Mouse (Mus musculus): ENCODE results near the gene Erich4.

The Erich4 gene

DNA sequence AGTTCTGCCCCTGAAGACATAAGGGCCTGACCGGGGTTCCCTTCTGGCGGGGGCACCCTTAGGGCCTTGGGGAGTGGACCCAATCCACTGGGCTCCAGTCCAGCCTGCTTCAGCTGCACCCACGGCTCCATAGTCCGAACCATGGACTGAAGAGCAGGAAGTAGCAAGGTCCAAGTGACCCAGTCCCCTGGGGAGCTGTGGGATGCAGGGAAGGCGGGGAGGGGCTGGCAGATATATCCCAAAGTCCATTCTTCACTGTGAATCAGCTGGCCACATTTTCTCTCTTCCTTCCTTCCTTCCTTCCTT is at the start of gene Erich4:
Gene Erich4, minus strand, starts transcription at position 187 of the 306 bp plus-strand sequence.
- DNase-seq: peak; percentile 81

DNA sequence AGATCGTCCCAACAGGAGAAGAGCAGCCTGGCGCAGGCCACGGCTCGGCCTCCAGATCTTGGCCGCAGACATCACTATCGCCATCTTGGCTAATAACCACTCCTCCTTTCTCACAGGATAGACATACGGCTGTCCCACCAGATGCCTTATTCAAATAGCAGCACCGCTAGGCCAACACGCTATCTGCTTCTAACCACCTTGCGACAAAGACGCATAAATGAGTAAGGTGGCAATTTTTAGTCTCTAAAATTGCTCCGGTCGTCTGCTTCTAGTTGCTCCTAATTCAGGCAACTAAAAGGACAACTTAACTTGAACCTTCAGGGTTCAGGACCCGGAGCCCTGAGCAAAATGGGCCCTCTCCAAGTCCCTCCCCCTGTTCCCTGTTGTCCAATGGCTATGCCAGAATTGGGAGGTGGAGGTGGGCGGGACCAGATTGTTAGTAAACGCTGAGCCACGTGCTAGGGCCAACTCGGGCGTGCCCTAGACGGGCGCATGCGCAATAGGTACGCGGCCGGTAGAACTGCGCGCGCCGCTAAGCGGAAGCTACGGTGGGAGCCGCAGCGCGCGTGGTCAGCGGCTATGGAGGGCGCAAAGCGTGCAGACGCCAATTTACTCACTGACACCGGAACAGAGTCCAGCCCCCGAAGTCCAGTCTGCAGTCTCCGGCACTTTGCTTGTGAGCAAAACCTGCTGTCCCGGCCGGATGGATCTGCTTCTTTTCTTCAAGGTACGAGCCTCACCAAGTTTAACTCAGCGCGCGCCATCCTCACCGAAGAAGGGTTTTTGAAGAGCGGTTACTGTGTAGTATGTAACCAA is 43.2 kb upstream of the Erich4 start, which contains the start of the genes Bckdha and Exosc5:
Gene Bckdha, minus strand, starts transcription at position 325 of the 816 bp plus-strand sequence.
Gene Exosc5, plus strand, starts transcription at position 508 of the 816 bp plus-strand sequence.
- DNase-seq: peak; percentile 99

DNA sequence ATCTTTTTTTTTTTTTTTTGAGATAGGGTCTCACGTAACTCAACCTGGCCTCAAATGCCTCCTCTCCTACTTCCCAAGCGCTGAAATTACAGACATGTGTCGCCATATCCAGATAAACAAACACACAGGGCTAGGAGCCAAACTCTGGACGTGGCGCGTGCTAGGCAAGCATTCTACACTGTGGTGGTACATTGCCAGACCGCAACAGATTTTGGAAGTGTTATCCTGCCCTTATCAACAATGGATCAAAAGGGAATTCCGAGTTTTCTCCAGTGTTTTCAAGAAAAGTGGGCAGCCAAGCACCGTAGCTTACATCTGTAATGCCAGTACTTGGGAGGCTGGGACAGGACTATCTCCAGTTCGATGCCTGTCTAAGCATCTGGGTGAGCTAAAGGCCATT is 42.1 kb upstream of the Erich4 start:
- DNase-seq: no peak

DNA sequence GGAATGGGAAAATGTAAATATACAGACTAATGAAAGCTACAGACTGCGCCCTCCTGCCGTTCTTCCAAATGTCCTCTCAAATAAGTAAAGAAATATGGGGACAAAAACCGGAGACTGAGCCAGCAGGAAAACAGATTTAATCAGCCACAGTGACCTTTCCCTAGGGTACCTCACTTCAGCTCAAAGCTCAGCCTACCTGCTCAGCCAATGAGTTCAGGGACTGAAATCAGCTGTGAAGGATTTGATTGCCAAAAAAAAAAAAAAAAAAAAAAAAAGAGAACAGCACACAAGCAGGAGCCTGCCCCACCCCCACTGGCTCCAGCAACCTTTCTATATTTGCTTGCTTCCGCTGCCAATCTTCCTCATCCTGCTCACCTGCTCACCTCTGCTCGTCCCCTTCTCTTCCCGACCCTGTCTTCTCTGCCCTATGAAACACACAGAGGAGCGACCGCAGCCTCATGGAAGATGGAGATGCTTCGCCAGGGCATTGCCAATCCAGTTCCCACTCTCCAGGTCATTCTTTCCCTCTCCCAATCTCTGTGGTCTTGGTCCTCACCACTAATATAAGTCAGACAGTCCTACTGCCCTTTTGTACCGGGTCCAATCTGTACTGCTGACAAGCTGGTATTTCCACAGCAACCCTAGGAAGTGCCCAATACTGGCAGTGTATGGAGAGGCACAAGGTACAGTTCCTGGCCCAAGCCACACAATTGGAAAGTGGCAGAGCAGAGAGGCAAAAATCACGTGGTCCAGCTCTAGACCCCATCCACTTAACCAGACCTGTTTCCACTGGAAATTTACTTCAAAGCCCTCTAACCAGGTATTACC is 40.1 kb upstream of the Erich4 start:
- DNase-seq: peak; percentile 48

DNA sequence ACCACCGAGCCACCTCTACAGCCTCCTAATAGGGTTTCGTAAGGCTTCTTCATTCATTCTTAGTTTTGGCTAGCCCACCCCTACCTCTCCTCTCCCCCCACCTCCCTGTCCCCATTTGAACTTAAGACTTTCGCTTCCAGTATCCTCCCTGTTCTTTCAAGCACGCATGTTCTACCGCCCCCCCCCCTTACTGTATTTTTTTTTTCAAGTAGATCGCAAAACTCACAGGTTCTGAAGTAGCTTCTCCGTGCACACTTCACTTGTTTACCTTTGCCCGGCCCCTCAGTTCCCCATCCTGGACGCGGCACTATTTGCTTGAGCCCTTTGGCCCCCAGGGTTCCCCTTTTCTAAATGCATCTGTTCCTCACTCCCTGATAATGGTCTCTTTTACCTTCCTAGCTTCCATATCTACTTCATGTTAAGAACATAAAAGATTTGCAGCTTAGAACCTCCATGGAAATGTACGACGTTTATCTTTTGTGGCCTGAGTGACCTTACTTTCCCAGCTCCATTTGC is 36.6 kb upstream of the Erich4 start:
- no peak for DNase-seq

DNA sequence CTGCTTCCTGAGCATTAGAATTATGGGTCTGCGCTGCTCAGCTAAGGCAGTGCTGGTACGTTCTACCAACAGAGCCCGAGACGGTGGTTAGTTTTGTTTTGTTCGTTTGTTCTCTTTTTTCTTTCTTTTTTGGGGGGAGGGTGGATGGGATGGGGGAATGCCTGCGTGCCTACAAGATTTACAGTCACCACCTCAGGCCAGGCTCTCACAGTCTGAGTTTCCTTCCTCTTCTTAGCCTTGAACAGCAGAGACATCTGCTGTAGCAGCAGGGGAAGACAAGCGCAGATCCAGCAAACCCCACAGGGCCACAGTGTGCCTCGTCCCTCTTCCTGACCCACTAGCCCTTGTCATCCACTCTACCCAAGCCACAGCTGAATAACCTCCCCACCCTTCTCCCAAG is 35.6 kb upstream of the Erich4 start:
- no peak for DNase-seq

DNA sequence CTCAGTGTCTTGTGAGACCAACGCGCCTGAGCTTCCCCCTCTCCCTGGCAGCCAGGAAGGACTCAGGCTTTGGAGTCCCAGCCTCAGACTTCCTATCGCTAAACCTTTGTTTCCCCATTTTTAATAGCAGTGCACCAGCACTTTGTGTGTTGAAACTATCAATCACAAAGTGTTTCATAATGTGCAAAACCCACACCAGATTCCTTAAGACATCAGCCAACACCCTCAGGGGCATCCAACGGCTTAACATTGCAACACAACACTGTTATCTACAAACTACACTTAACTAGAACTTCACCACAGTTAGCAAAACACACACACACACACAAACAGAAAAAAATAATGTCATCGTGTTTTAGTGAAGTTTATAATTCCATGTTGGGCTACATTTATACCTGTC is 34.1 kb upstream of the Erich4 start:
- no peak for DNase-seq

DNA sequence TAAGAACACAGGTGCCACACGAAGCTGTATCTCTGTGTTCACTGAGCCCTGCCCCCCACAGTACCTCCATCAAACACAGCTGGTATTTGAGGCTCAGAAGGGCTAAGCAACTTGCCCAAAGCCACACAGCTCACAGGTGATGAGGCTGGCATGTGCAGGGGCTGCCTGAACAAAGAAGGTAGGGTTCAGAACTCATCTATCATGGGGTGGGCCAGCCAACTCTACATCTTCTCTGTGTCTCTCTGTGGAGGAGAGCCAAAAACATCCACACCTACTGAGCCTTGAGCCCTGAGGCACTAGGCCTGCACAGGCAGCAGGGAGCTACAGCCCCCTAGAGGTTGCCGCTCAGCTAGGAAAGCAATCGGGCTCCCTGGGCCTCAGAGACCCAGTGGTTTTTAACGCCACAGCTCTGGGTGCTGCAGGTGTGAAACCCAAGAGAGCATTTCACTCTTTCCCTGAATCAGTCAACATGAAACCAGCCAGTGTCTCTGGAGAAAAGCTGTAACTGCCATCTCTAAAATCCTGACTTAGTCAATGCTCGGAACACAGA is 32.0 kb upstream of the Erich4 start:
- no peak for DNase-seq

DNA sequence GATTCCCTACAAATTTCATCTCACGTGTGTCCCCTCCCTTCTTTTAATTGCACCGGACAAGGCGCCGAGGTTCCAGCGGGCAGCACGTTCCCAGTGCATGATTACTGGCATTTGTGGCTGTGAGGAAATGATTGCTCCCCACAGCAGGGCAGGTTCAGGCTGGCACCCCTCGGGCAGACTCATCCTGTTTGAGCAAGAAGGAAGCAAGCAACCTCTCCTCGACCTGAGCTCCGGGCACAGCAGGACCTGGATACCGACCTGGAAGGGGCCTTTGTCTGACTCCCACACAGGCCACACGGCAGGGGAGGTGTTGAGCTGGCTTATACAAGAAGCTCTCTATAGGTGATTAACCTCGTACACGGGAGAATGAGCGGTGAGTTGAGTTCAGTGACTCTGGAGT is 29.4 kb upstream of the Erich4 start:
- peak; percentile 36 for DNase-seq

DNA sequence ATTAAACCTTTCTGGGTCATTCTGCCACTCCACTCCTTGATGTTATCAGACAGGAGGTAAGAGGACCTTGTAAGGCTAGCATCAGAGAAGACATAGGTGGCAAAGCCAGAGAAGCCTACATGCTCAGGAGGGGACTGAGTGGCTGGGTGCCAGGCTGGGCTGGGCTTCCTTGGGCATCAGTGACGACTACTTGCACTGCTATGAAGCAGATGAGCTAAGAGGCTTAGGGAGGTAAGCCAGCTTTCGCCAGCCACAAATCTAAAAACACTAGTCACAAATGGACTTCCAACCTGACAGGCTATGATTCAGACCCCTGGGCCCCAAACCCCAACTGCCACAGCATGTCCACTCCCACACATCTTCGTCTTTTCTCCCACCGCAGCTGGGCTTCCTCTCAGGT is 28.9 kb upstream of the Erich4 start:
- no peak for DNase-seq

DNA sequence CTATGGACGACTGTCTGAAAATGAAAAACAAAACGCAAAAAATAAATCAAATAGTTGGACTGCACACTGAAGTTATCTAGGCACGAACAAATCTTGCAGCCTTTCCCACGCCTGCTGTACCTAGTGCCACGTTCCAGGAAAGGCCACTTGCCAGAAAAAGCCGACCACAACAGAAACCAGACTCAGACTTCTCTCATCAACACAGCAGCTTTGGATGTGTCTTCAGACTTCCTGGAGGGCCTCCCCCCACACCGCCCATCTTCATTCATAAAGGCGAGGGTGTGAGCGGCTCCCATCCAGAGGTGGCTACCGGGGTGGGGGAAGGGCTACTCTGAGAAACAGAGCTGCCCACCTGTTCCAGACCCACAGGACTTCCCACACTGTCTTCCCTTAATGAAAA is 28.4 kb upstream of the Erich4 start:
- no peak for DNase-seq

DNA sequence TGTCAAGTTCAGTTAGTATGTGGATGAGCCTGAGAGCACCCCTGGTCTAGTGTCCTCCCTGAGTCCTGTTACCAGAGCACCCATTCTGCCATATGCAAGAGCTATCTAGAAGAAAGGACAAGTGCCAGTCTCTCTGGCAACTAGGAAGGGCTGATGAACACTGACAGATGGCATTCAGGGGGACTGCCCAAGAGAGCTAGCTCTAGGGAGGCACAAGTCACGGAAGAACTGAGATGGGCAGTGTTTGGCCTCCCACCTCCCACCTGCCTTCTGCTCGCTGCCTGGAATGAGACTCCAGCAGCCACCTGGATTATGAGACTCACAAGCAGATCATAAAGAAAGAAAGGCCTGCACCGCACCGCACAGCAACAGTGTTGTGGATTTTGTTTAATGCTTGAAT is 24.1 kb upstream of the Erich4 start:
- DNase-seq: no peak

DNA sequence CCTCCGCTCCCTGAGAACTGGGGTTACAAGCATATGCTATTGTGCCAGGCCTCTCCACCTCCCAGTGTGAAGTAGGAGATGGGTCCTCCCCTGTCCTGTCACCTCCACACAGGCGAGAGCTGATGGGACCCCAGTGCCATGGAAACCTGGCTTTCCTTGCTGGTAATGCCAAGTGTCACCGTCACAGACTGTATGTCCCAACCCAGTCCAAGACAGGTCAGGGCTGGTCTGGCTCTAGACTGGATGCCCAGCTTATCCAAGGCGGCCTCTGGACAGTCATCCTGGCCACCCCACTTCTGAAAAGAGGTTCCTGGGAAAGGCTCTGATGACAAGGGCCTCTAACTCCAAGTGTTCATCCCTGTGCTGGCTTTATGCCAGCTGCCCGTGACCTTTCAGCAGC is 21.4 kb upstream of the Erich4 start:
- DNase-seq: no peak

DNA sequence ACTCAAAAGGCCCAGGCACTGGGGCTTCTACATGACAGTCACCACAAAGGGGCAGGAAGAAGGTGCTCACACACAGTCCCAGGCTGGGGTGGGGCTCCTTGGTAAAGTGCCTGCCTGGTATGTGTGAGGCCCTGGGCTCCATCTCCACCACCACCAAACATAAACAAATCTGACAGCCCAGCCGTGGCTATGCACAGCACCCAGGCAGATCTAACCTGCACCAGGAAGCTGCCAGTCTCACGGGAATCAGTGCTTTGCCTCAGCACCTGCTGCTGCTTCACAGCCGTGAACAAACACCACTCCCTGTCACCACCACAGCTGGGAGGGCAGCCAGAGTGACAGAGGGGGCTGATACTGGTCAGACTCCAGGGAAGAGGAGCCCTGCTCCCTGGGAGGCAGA is 20.7 kb upstream of the Erich4 start:
- no peak for DNase-seq

DNA sequence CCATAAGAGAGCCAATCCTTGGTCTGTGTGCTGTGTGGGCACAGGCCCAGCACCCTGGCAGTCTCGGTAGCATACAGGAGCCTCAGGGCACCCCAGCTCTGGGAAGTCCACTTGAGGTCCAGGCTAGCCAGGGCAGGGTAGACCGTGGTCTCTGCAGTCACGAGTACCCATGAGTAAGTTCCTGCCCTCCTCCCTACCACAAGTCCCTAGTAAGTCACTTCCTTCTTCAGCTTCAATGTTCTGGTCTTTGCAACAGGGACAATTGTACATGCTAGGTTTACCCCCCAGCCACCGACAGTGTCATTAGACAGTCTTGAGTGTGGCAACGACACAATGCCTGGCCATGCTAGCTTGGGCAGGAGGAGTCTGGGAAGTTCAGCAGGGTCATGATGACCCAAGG is 17.0 kb upstream of the Erich4 start:
- no peak for DNase-seq

DNA sequence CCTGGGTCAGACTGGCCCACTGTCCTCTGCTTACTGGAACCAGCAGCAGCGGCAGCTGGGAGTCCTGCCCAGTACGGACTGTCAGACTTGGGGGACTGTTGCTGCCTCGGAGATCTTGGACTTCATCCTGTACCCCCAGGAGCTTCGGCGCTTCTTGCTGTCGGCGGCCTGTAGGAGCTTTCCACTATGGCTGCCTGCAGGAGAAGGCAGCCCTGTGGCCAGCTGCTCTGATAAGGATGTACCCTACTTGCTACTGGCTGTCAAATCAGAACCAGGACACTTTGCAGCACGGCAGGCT is 12.6 kb upstream of the Erich4 start:
- peak; percentile 56 for DNase-seq

DNA sequence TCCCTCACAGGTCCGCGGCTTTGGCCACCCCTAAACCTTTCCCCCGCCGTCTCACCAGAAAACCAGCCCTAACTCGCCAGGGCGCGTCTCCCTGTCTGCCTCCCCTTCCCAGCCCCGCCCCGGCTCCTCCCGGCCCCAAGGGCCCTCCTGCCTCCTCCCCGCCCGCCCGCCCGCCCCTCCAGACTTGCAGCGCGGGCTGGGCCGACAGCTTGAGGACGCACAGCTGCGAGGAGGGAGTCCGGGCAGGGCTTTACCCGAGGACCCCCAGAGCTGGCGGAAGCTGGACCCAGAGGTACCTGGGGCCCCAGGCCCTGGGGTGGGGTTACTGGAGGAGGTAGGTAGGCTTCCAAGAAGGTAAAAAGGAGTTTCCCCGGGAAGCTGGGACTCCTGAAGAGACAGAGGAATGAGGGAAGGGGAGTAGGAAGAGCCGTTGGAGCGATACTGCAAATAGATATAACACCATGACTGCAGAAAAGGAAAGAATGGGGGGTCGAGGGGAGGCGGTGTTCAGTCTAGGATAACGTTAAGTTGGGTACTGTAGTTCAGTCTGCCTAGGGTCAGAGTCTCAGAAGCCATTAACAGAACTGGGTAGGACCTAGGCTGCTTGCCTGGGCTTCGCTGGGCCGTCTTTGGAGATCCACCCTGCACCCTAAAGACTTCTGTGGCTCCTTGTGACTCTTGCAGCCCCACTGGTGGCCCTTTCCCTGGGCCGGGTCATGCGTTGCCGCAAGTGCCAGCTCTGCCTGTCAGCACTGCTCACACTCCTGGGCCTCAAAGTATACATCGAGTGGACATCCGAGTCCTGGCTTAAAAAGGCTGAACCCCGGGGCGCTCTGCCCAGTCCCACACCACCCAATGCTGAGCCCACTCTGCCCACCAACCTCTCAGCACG is 12.0 kb upstream of the Erich4 start:
- DNase-seq: peak; percentile 90

DNA sequence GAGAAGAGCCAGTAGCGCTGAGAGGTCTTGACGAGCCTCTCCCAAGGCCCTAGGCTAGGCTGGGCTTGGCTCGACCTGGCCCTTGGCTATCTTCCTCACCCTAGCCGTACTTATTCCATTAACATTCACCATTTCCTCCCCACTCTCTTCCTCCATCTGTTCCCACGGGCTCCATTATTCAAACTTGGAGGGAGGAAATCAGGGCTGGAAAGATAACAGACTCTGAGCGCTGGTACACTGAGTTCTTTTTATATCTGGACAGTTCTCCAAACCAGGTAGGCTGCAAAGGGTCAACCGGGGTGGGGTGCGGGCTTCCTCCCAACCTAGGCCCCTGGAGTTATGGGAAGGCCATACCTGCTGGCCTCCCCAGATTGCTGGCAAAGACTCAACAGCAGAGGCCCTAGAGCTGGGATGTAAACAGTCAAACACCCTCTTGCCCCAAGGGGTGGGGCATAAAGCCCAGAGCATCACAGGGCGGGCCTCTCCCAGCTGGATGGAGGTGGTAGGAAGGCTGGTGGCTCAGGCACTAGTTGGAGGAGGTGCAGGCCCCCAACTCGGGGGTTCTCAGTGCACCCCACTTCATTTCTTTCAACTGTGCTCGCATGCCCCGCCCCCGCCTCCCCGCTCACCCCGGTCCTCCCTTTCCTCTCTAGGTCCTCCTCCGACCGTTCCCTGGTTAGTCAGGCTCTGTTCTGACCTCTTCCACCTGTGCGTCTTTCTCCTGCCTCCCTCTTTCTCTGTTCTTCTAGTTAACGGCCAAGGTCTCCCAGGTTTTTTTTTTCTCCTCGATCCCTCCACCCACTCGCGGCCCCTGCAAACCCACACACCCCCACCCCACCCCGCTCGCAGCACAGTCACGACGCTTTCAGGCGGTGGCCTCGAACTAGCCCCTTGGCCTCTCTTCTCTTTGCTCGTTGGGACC is 11.1 kb upstream of the Erich4 start, which contains the start of gene B3gnt8:
Gene B3gnt8, plus strand, starts transcription at position 146 of the 922 bp plus-strand sequence.
- peak; percentile 67 for DNase-seq

DNA sequence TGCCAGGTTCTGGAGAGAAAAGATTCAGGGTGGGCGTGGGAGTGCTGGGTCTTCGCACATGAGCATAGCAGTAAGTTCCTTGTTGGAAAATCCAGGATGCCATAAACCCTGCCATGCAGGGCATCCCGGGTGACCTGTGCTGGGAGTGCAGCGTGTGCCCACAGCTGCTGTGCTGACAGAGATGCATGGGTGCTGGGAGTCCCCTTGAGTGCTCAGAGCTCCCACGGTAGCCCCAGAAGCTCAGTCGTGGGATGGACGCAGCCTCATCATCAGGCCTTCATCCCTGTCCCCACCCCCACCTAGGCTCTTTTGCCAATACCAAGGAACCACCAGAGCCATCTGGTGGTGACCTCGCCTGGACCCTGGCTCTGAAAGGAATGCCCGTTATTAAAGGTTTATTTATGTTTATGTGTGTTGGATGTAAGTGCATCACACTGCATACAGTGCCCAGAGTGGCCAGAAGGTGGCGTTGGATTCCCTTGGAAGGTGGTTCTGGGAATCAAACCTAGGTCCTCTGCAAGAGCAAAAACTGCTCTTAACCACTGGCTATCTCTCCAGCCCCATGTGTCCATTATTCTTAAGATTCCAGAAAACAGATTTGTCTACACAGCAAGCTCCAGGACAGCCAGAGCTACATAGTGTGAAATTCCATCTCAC is 10.0 kb upstream of the Erich4 start:
- DNase-seq: peak; percentile 62

DNA sequence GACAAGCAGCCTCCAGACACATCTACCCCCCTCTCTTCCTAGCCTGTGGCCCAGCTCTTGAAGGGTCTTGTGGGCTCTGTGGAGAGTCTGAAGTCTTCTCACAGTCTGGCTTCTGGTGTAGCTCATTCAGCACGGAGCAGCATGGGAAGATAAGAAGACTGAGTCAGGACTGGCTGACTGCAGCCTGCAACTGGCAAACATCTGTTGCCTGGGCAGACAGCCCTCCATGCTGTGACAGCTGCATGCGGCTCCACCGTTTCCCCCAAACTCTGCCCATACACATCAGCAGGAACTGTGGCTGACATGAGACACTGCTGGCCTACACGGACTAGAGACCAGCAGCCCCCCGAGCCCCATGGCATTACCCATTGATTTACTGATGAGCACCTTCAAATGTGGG is 9.2 kb upstream of the Erich4 start:
- no peak for DNase-seq

DNA sequence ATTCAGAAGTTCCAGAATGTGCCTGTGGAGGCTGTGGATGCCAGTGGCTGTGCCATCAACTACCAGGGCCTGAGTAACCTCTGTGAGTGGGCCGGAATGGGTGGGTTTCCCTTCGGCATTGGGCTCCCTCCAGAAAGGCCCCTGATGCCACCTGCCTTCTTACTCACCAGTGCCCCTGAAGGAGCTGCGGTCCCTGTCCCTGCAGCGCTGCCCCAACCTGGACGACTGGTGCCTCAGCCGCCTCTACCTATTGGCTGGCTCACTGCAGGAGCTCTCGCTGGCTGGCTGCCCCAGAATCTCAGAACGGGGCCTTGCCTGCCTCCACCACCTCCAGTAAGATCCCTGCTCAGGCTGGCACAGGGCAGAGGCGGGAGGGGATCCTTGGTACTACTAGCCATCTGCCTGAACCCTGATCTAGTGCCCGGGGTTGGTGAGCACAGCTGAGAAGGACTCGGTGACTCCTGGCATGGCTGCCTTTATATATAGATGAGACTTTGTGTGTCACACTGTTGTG is 8.2 kb upstream of the Erich4 start:
- no peak for DNase-seq
